Mouse (Mus musculus) stomach, postnatal 0 days (tissue): ENCODE measurements around the gene Rbms3. TPM values are rescaled to one million over a fixed set of nuclear protein-coding genes. Genes with fewer than 3 reads are reported as not detected.

ENCODE experiments used
- ATAC-seq: fragments of 200-750 bp; cut with Nextera tagmentation; 2 replicates; pipeline ENCODE4 v1.8.0; 2017; ENCODE audit not compliant: low FRiP score, low TSS enrichment
- DNase-seq: peaks from one replicate; pipeline ENCODE4 v3.0.0-alpha.2; 2016; ENCODE audit warnings: low spot score
- H3K27ac ChIP-seq: fragments of 300-500 bp; sonication (generic); replicated peaks from 2 replicates; pipeline ENCODE4 v1.5.1; 2014; ENCODE audit warnings: mild to moderate bottlenecking, control low read depth
- H3K27me3 ChIP-seq: fragments of 300-500 bp; sonication (generic); 2 replicates; pipeline ENCODE4 v1.6.1; 2014; ENCODE audit warnings: low read length; ENCODE audit not compliant: control insufficient read depth, insufficient read depth
- H3K36me3 ChIP-seq: fragments of 300-500 bp; sonication (generic); 2 replicates; pipeline ENCODE4 v1.6.1; 2014; ENCODE audit warnings: low read length, mixed read lengths; ENCODE audit not compliant: control insufficient read depth, insufficient read depth
- H3K4me1 ChIP-seq: fragments of 300-500 bp; sonication (generic); replicated peaks from 2 replicates; pipeline ENCODE4 v1.6.1; 2014; ENCODE audit warnings: antibody characterized with exemption; ENCODE audit not compliant: control insufficient read depth, insufficient read depth
- H3K4me2 ChIP-seq: fragments of 300-500 bp; sonication (generic); replicated peaks from 2 replicates; pipeline ENCODE4 v1.6.1; 2014; ENCODE audit warnings: low read depth, mild to moderate bottlenecking, control low read depth, moderate library complexity
- H3K4me3 ChIP-seq: fragments of 300-500 bp; sonication (generic); 2 replicates; pipeline ENCODE4 v1.5.1; 2014; ENCODE audit warnings: low read depth, low read length, control low read depth
- H3K9ac ChIP-seq: fragments of 300-500 bp; sonication (generic); 2 replicates; pipeline ENCODE4 v1.6.1; 2014; ENCODE audit warnings: mild to moderate bottlenecking, low read length, control low read depth, mixed read lengths
- H3K9me3 ChIP-seq: fragments of 300-500 bp; sonication (generic); 2 replicates; pipeline ENCODE4 v1.6.1; 2016; ENCODE audit warnings: low read length; ENCODE audit not compliant: control insufficient read depth
- CTCF ChIP-seq: IDR thresholded peaks from 2 replicates; pipeline ENCODE4 v1.5.1; 2016; ENCODE audit warnings: antibody characterized with exemption, low read depth, mild to moderate bottlenecking, moderate library complexity
- EP300 ChIP-seq: optimal IDR thresholded peaks from 2 replicates; pipeline ENCODE3; 2016; ENCODE audit warnings: antibody characterized with exemption
- WGBS: fragments of 180-500 bp; shearing (Covaris S2); extraction: QIAGEN DNeasy Blood & Tissue Kit; methylation state at CpG from one replicate; pipeline ENCODE4 v1.1.7; 2014; 5-methylcytosine and 5-hydroxymethylcytosine counted together
- polyA plus RNA-seq: library from polyadenylated mRNA; unstranded; fragments of >200 nt; fragmentation: Nextera tagmentation; extraction: Ambion mirVana; gene quantifications from 2 replicates; pipeline ENCODE4 v1.2.1, GENCODE M21; 2015

The Rbms3 gene
- polyA plus RNA-seq, 1 experiment from 2014 or later, result 20.9 TPM

GRCm38 (mm10) chr9:116906955-116907354 is 722.8 kb downstream of the Rbms3 start:
- no peak for TF ChIP-seq EP300
- TF ChIP-seq CTCF, result peak; percentile 62
- ATAC-seq (no peak), DNase-seq (no peak)
- H3K9me3 ChIP-seq, result no peaks in the 10 kb centered on the region
- no peaks in the 10 kb centered on the region for H3K27me3 ChIP-seq
- no peak overlapping the region for H3K9ac ChIP-seq
- no peak overlapping the region for H3K4me3 ChIP-seq
- no peaks in the 10 kb centered on the region for H3K4me1 ChIP-seq
- H3K27ac ChIP-seq, result no peak overlapping the region
- H3K4me2 ChIP-seq, result no peak overlapping the region
- H3K36me3 ChIP-seq, result no peaks in the 10 kb centered on the region
- WGBS, result 64% methylated on average over 4 of the region's 4 CpGs

GRCm38 (mm10) chr9:116905646-116906045 is 724.1 kb downstream of the Rbms3 start:
- Histone ChIP-seq H3K27ac (no peak overlapping the region), H3K4me1 (no peaks in the 10 kb centered on the region), H3K9me3 (no peaks in the 10 kb centered on the region), H3K4me3 (no peak overlapping the region), H3K36me3 (no peaks in the 10 kb centered on the region), H3K9ac (no peak overlapping the region), H3K4me2 (no peak overlapping the region), H3K27me3 (no peaks in the 10 kb centered on the region)
- 78% methylated on average over 2 of the region's 2 CpGs for WGBS
- ATAC-seq, result no peak
- TF ChIP-seq CTCF (no peak), EP300 (no peak)
- DNase-seq, result no peak

- DNase-seq (no peak), ATAC-seq (no peak)
- 43% methylated on average over 11 of the region's 11 CpGs for WGBS
- TF ChIP-seq EP300, result no peak
- TF ChIP-seq CTCF, result no peak
- Histone ChIP-seq H3K4me3 (no peak overlapping the region), H3K9ac (no peak overlapping the region), H3K9me3 (no peaks in the 10 kb centered on the region), H3K36me3 (no peaks in the 10 kb centered on the region), H3K27ac (0 out of 2 replicates have a peak overlapping the region, but pooled peaks have one; percentile 9), H3K4me1 (no peaks in the 10 kb centered on the region), H3K4me2 (no peak overlapping the region), H3K27me3 (no peaks in the 10 kb centered on the region)
Measured at GRCm38 (mm10) chr9:116903304-116903993, 726.3 kb downstream of the Rbms3 start.

GRCm38 (mm10) chr9:116899403-116899802 is 730.3 kb downstream of the Rbms3 start:
- H3K4me2 ChIP-seq, result no peak overlapping the region

GRCm38 (mm10) chr9:116886973-116887680 is 742.6 kb downstream of the Rbms3 start:
- Histone ChIP-seq H3K4me1 (no peaks in the 10 kb centered on the region), H3K36me3 (no peaks in the 10 kb centered on the region), H3K27me3 (no peaks in the 10 kb centered on the region), H3K4me2 (no peak overlapping the region), H3K9ac (no peak overlapping the region), H3K4me3 (no peak overlapping the region), H3K27ac (no peak overlapping the region), H3K9me3 (no peaks in the 10 kb centered on the region)
- no peak for ATAC-seq
- DNase-seq, result no peak
- WGBS, result 78% methylated on average over 9 of the region's 9 CpGs
- TF ChIP-seq CTCF (no peak), EP300 (no peak)

More at GRCm38 (mm10) chr9:116899403-116899802, 730.3 kb downstream of the Rbms3 start:
- DNase-seq (no peak), ATAC-seq (no peak; the same call in 1 of the 2 replicates)
- Histone ChIP-seq H3K27ac (no peak overlapping the region), H3K36me3 (no peaks in the 10 kb centered on the region), H3K9me3 (no peaks in the 10 kb centered on the region), H3K9ac (no peak overlapping the region), H3K4me1 (no peaks in the 10 kb centered on the region), H3K27me3 (no peaks in the 10 kb centered on the region), H3K4me3 (no peak overlapping the region)
- WGBS, result 44% methylated on average over 15 of the region's 15 CpGs
- no peak for TF ChIP-seq CTCF
- no peak for TF ChIP-seq EP300

- DNase-seq (no peak), ATAC-seq (no peak)
- Histone ChIP-seq H3K9me3 (no peaks in the 10 kb centered on the region), H3K27me3 (no peaks in the 10 kb centered on the region), H3K36me3 (no peaks in the 10 kb centered on the region), H3K9ac (no peak overlapping the region), H3K4me3 (no peak overlapping the region), H3K4me1 (no peaks in the 10 kb centered on the region), H3K27ac (no peak overlapping the region), H3K4me2 (no peak overlapping the region)
- 25% methylated on average over 5 of the region's 5 CpGs for WGBS
- TF ChIP-seq EP300, result no peak
- no peak for TF ChIP-seq CTCF
Measured at GRCm38 (mm10) chr9:116885617-116886016, 744.1 kb downstream of the Rbms3 start.
